Mouse (Mus musculus) spleen, adult 2 months (tissue): ENCODE results near the gene Havcr2.

ENCODE experiments used
- CTCF ChIP-seq: fragments of 200-500 bp; IDR thresholded peaks from 2 replicates; pipeline ENCODE4 v1.5.1; 2011; ENCODE audit warnings: mild to moderate bottlenecking, inconsistent platforms; ENCODE audit not compliant: insufficient read depth, insufficient read length, insufficient replicate concordance; ENCODE audit errors: extremely low read depth
- POLR2A ChIP-seq: fragments of 200-500 bp; IDR thresholded peaks from 2 replicates; pipeline ENCODE4 v1.6.1; 2011; ENCODE audit warnings: low read depth, low read length, inconsistent platforms

GRCm38 (mm10) chr11:46430123-46430522 is 24.6 kb upstream of the Havcr2 start:
- TF ChIP-seq CTCF = no peak
- no peak for TF ChIP-seq POLR2A
